Mouse (Mus musculus): ENCODE measurements around the gene Git2.

- TF ChIP-seq CTCF (IDR thresholded peaks at IDR 0.05; ENCODE audit: extremely low read depth, insufficient read depth, insufficient read length, insufficient replicate concordance) (no peak), POLR2A (IDR thresholded peaks at IDR 0.05; ENCODE audit: low read depth, low read length) (no peak)
Observed at GRCm38 (mm10) chr5:114686726-114687210, 88.5 kb downstream of the Git2 start.
